Mouse (Mus musculus) midbrain, embryonic 12.5 days (tissue): Measurements from ENCODE around the gene Lpar6. TPM values are rescaled to one million over a fixed set of nuclear protein-coding genes. Genes with fewer than 3 reads are reported as not detected.

Experiments used
- ATAC-seq: fragments of 200-750 bp; cut with Nextera tagmentation; 2 replicates; pipeline ENCODE4 v1.8.0; 2017; ENCODE audit warnings: low read depth, moderate TSS enrichment, moderate library complexity; ENCODE audit not compliant: low FRiP score
- H3K27ac ChIP-seq: fragments of 300-500 bp; sonication (generic); replicated peaks from 2 replicates; pipeline ENCODE4 v1.5.1; 2016; ENCODE audit warnings: mild to moderate bottlenecking
- H3K27me3 ChIP-seq: fragments of 300-500 bp; sonication (generic); 2 replicates; pipeline ENCODE4 v1.6.1; 2016; ENCODE audit warnings: mild to moderate bottlenecking
- H3K36me3 ChIP-seq: fragments of 300-500 bp; sonication (generic); 2 replicates; pipeline ENCODE4 v1.6.1; 2016
- H3K4me1 ChIP-seq: fragments of 300-500 bp; sonication (generic); 2 replicates; pipeline ENCODE4 v1.6.1; 2016
- H3K4me2 ChIP-seq: fragments of 300-500 bp; sonication (generic); replicated peaks from 2 replicates; pipeline ENCODE4 v1.6.1; 2016; ENCODE audit warnings: mild to moderate bottlenecking, moderate library complexity
- H3K4me3 ChIP-seq: fragments of 300-500 bp; sonication (generic); 2 replicates; pipeline ENCODE4 v1.5.1; 2016; ENCODE audit warnings: mild to moderate bottlenecking
- H3K9ac ChIP-seq: fragments of 300-500 bp; sonication (generic); replicated peaks from 2 replicates; pipeline ENCODE4 v1.6.1; 2016; ENCODE audit warnings: mild to moderate bottlenecking, moderate library complexity
- H3K9me3 ChIP-seq: fragments of 300-500 bp; sonication (generic); 2 replicates; pipeline ENCODE4 v1.6.1; 2016; ENCODE audit warnings: mild to moderate bottlenecking
- WGBS: fragments of 180-500 bp; shearing (Covaris S2); methylation state at CpG from one replicate; pipeline ENCODE4 v1.1.7; 2016; 5-methylcytosine and 5-hydroxymethylcytosine counted together
- polyA plus RNA-seq: library from polyadenylated mRNA; unstranded; fragments of >200 nt; fragmentation: Nextera tagmentation; extraction: Ambion mirVana; gene quantifications from 2 replicates; pipeline ENCODE4 v1.2.1, GENCODE M21; 2016

Lpar6 gene
- 13.9 and 14.2 TPM in 2 replicates for polyA plus RNA-seq

- peak within 1 kb of the TSS; percentile 54 for H3K4me3 ChIP-seq
- peak within 1 kb of the TSS; percentile 77 for H3K9ac ChIP-seq
- H3K4me2 ChIP-seq = peak within 1 kb of the TSS; percentile 56
- peak; percentile 82 for ATAC-seq
- WGBS = 0% methylated on average over 19 of the region's 19 CpGs
- no peaks in the 10 kb centered on the region for H3K27me3 ChIP-seq
- 0 out of 2 replicates have a peak, but pooled peaks cover 8% of the 10 kb centered on the region for H3K4me1 ChIP-seq
- peak within 1 kb of the TSS; percentile 92 for H3K27ac ChIP-seq
- no peaks in the 10 kb centered on the region for H3K9me3 ChIP-seq
- H3K36me3 ChIP-seq = peaks cover 7% of the 10 kb centered on the region; the same call in 1 of the 2 replicates
Observed at GRCm38 (mm10) chr14:73237848-73238321, at the start of gene Lpar6. Lpar6 (plus strand) TSS chr14:73237895.

GRCm38 (mm10) chr14:73199058-73199457, 38.6 kb upstream of the Lpar6 start:
- H3K4me3 ChIP-seq = no peak overlapping the region
- no peak overlapping the region for H3K9ac ChIP-seq
- H3K4me2 ChIP-seq = no peak overlapping the region
- no peaks in the 10 kb centered on the region for H3K9me3 ChIP-seq
- no peak for ATAC-seq
- WGBS = 58% methylated on average over 5 of the region's 5 CpGs
- no peaks in the 10 kb centered on the region for H3K27me3 ChIP-seq
- H3K27ac ChIP-seq = no peak overlapping the region
- H3K4me1 ChIP-seq = no peaks in the 10 kb centered on the region
- H3K36me3 ChIP-seq = peaks cover 31% of the 10 kb centered on the region

DNA sequence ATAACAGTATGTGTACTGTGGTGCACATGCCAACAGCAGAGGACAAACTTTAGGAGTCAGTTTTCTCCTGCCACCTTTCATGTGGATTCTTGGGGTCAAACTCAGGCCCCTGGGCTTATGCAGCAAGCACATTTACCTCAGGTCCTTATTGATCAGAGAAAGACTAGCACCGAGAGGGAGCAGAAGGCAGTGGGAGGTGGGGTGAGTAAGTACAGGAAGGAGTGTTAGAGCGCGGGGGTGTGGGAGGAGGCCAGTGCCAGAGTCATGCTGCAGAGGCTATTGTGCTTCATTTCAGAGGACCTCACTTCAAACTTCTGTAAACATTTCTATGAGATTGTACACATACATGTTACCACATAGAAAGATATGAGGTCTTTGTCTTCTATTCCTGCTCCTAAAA, 36.2 kb upstream of the Lpar6 start:
- Histone ChIP-seq H3K9me3 (no peaks in the 10 kb centered on the region), H3K9ac (no peak overlapping the region), H3K27ac (no peak overlapping the region), H3K27me3 (no peaks in the 10 kb centered on the region), H3K4me3 (no peak overlapping the region), H3K4me2 (no peak overlapping the region), H3K36me3 (peaks cover 27% of the 10 kb centered on the region), H3K4me1 (no peaks in the 10 kb centered on the region)
- 79% methylated on average over 3 of the region's 3 CpGs for WGBS
- no peak for ATAC-seq

- no peak overlapping the region for H3K27ac ChIP-seq
- H3K4me3 ChIP-seq = no peak overlapping the region
- no peaks in the 10 kb centered on the region for H3K27me3 ChIP-seq
- no peak for ATAC-seq
- WGBS = 93% methylated on average over 3 of the region's 3 CpGs
- H3K9ac ChIP-seq = no peak overlapping the region
- H3K36me3 ChIP-seq = peaks cover 10% of the 10 kb centered on the region; the same call in 1 of the 2 replicates
- H3K4me1 ChIP-seq = no peaks in the 10 kb centered on the region
- H3K9me3 ChIP-seq = no peaks in the 10 kb centered on the region
- H3K4me2 ChIP-seq = no peak overlapping the region
Observed at GRCm38 (mm10) chr14:73204016-73204415, 33.7 kb upstream of the Lpar6 start.

- Histone ChIP-seq H3K4me3 (no peak overlapping the region), H3K36me3 (peaks cover 20% of the 10 kb centered on the region), H3K4me2 (no peak overlapping the region), H3K27me3 (no peaks in the 10 kb centered on the region), H3K27ac (no peak overlapping the region), H3K9me3 (no peaks in the 10 kb centered on the region), H3K9ac (no peak overlapping the region), H3K4me1 (no peaks in the 10 kb centered on the region)
- no peak for ATAC-seq
Observed at GRCm38 (mm10) chr14:73209262-73209661, 28.4 kb upstream of the Lpar6 start.

DNA sequence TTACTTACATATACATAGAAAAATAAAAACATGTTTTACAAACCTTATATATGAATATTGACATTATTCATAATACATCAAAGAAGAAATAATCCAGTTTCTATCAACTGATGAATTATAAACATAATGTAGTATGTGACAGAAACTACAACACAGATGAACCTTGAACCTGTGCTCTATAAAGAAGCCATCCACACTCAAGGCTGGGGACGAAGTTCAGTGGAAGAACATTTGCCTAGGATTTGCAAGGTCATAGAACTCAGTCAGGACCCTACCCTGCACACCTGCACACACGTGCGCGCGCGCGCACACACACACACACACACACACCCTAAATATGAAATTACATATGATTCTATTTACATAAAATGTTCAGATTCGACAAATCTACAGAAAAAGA, 27.5 kb upstream of the Lpar6 start:
- no peaks in the 10 kb centered on the region for H3K9me3 ChIP-seq
- ATAC-seq = no peak
- peaks cover 21% of the 10 kb centered on the region for H3K36me3 ChIP-seq
- no peak overlapping the region for H3K27ac ChIP-seq
- 95% methylated on average over 8 of the region's 8 CpGs for WGBS
- no peak overlapping the region for H3K9ac ChIP-seq
- no peak overlapping the region for H3K4me3 ChIP-seq
- no peak overlapping the region for H3K4me2 ChIP-seq
- no peaks in the 10 kb centered on the region for H3K27me3 ChIP-seq
- H3K4me1 ChIP-seq = no peaks in the 10 kb centered on the region

DNA sequence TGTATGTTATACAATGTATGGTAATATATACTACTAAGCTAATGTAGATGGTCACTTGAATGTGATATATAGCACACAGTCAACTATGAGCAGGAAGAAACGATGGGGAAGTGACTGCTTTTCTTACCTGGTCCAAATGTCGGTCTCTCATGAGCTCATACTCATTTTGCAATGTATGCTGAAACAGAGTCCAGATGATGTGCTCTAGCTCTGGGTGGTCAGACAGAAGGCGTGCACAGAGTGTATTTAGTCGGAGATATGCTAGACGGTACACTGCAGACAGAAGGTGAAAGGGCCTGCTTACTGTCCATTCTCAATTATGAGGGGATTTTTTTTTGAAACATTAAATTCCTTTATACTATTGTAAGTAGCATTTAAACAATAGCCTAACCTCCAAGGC, 26.2 kb upstream of the Lpar6 start:
- Histone ChIP-seq H3K27me3 (no peaks in the 10 kb centered on the region), H3K9me3 (no peaks in the 10 kb centered on the region), H3K4me1 (no peaks in the 10 kb centered on the region), H3K4me3 (no peak overlapping the region), H3K4me2 (no peak overlapping the region), H3K9ac (no peak overlapping the region), H3K27ac (no peak overlapping the region), H3K36me3 (peaks cover 32% of the 10 kb centered on the region)
- 96% methylated on average over 5 of the region's 5 CpGs for WGBS
- ATAC-seq = no peak

DNA sequence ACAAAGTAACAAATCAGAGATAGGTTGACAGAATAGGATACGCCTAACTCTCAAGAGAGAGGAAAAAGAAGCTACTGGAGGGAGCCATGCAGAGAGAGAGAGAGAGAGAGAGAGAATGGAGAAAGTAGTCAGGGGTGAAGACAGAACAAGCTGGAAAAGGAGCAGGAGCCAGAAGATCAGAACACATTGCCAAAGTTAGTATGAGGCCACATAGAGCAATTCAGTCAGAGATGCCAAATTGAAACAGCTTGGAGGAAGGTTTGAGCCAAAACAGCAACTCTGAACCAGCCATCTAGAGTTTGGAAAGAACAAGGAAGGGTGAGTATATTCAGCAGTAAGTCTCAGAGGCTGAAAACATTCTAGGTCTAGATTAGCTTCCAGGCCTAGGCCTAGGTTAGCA, 20.6 kb upstream of the Lpar6 start:
- no peak for ATAC-seq
- WGBS = 93% methylated on average over 1 of the region's 1 CpGs
- H3K4me1 ChIP-seq = no peaks in the 10 kb centered on the region
- no peak overlapping the region for H3K9ac ChIP-seq
- H3K4me2 ChIP-seq = no peak overlapping the region
- H3K27me3 ChIP-seq = no peaks in the 10 kb centered on the region
- H3K9me3 ChIP-seq = no peaks in the 10 kb centered on the region
- no peak overlapping the region for H3K27ac ChIP-seq
- no peak overlapping the region for H3K4me3 ChIP-seq
- peaks cover 22% of the 10 kb centered on the region for H3K36me3 ChIP-seq

- H3K4me1 ChIP-seq = no peaks in the 10 kb centered on the region
- no peak overlapping the region for H3K9ac ChIP-seq
- no peak overlapping the region for H3K27ac ChIP-seq
- ATAC-seq = no peak
- no peaks in the 10 kb centered on the region for H3K9me3 ChIP-seq
- H3K4me2 ChIP-seq = no peak overlapping the region
- WGBS = 94% methylated on average over 9 of the region's 9 CpGs
- no peaks in the 10 kb centered on the region for H3K36me3 ChIP-seq
- no peak overlapping the region for H3K4me3 ChIP-seq
- H3K27me3 ChIP-seq = no peaks in the 10 kb centered on the region
Observed at GRCm38 (mm10) chr14:73222316-73222970, 15.3 kb upstream of the Lpar6 start.

DNA sequence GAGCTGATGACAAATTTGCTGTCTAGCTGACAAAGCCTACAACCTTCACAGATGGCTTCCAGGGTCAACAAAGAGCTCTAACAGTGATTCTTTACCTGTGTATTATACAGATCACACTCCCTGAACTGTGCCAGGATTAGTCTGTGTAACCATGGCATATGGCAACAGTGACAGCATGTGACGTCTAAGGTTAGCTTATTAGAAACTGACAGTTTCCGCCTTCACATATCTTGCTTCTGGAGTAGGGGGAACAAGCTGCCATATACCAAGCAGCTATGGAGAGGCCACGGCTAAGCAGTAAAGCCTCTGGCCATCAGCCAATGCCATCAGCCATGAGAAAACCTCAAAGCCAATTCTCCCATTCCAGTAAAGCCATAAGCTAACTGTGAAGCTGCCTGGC, 11.3 kb upstream of the Lpar6 start:
- Histone ChIP-seq H3K9me3 (no peaks in the 10 kb centered on the region), H3K27me3 (no peaks in the 10 kb centered on the region), H3K4me2 (no peak overlapping the region), H3K9ac (no peak overlapping the region), H3K27ac (no peak overlapping the region), H3K4me1 (peaks cover 1% of the 10 kb centered on the region; the same call in 1 of the 2 replicates), H3K4me3 (no peak overlapping the region), H3K36me3 (no peaks in the 10 kb centered on the region)
- no peak; the same call in 1 of the 2 replicates for ATAC-seq
- 67% methylated on average over 3 of the region's 3 CpGs for WGBS

DNA sequence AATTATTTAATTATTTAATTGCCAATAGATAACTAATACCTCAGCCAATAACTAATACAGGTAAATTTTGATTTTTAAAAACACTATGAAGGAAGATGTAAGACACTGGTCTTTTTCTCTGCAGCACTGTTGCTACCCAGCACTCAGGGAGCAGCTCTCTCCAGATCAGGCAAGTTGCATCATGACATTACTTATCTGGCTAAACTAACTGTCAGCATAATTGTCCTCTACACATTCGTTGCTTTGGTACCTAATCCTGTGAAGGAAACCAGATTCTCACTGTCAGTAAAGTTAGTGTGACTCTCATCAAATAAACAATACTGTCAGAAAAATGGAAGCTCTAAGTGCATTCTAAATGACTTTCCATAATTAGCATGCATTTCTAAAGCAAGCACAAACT, 10.8 kb upstream of the Lpar6 start:
- ATAC-seq = no peak
- peaks cover 6% of the 10 kb centered on the region; the same call in 1 of the 2 replicates for H3K4me1 ChIP-seq
- H3K27me3 ChIP-seq = no peaks in the 10 kb centered on the region
- H3K4me2 ChIP-seq = no peak overlapping the region
- 36% methylated on average over 1 of the region's 1 CpGs for WGBS
- no peaks in the 10 kb centered on the region for H3K9me3 ChIP-seq
- no peak overlapping the region for H3K27ac ChIP-seq
- H3K4me3 ChIP-seq = no peak overlapping the region
- no peaks in the 10 kb centered on the region for H3K36me3 ChIP-seq
- no peak overlapping the region for H3K9ac ChIP-seq

GRCm38 (mm10) chr14:73231286-73231982, 6.3 kb upstream of the Lpar6 start:
- no peak for ATAC-seq

More at GRCm38 (mm10) chr14:73231286-73231982, 6.3 kb upstream of the Lpar6 start:
- 0 out of 2 replicates have a peak overlapping the region, but pooled peaks have one; percentile 4 for H3K27ac ChIP-seq
- no peaks in the 10 kb centered on the region for H3K27me3 ChIP-seq
- no peak overlapping the region for H3K9ac ChIP-seq
- no peaks in the 10 kb centered on the region for H3K36me3 ChIP-seq
- no peak overlapping the region for H3K4me2 ChIP-seq
- H3K4me3 ChIP-seq = no peak overlapping the region
- 32% methylated on average over 5 of the region's 5 CpGs for WGBS
- peaks cover 15% of the 10 kb centered on the region; the same call in 1 of the 2 replicates for H3K4me1 ChIP-seq
- H3K9me3 ChIP-seq = no peaks in the 10 kb centered on the region
